Mouse (Mus musculus): Measurements from ENCODE around the gene Lzic. TPM values are rescaled to one million over a fixed set of nuclear protein-coding genes. Genes with fewer than 3 reads are reported as not detected.

Gene Lzic
- polyA plus RNA-seq, 1 experiment from 2014 or later = 14.7 TPM

DNA sequence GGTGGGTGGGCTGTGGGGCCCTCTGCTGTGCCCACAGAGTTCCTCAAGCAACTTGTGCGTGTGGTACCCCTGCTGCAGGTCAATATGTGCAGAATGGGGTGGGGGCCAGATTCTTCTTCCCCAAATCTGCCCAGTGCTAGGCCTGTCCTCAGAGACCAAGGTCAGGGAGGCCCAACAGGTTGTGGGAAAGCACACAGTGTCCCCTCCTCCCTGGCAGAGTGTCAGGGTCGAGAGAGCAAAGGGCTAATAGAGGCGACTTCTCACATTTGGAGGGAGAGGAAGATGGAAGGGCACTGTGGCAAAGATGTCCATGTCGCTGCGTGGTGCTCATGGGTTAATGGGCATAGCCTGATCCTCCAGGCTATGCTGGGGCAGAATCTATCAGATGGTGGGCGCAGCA is 40.8 kb downstream of the Lzic start:
- 98% methylated on average over 5 of the region's 6 CpGs for WGBS (ENCODE audit: missing documents)

DNA sequence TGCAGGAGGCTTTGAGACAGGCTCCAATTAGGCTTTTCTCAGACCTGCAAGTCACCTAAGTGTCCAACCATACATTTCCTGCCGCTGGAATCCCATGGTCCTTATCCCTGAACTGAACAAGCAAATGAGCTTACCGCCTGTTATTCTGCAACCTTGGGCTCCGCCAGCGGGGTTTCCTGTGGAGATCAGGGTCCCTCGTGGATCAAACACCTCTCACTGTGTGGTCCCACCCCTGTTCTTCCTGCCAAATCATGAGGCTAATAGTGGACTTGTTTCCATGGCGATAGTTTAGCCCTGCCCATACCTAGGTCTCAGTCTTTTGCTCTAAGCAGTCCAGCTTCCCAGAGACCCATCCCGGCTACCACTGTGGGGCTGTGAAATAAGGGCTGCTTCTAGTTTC is 41.3 kb downstream of the Lzic start:
- Histone ChIP-seq H3K27ac (no peak overlapping the region), H3K4me3 (ENCODE audit: inconsistent target) (no peak overlapping the region), H3K79me2 (ENCODE audit: inconsistent target) (no peaks in the 10 kb centered on the region; the same call in 1 of the 2 replicates), H3K36me3 (ENCODE audit: inconsistent target) (no peaks in the 10 kb centered on the region)
- 81% methylated on average over 7 of the region's 7 CpGs for WGBS (ENCODE audit: missing documents)

More for the DNA sequence above, 40.8 kb downstream of the Lzic start:
- Histone ChIP-seq H3K27ac (no peak overlapping the region), H3K36me3 (ENCODE audit: inconsistent target) (no peaks in the 10 kb centered on the region), H3K79me2 (ENCODE audit: inconsistent target) (no peaks in the 10 kb centered on the region; the same call in 1 of the 2 replicates), H3K4me3 (ENCODE audit: inconsistent target) (no peak overlapping the region)

DNA sequence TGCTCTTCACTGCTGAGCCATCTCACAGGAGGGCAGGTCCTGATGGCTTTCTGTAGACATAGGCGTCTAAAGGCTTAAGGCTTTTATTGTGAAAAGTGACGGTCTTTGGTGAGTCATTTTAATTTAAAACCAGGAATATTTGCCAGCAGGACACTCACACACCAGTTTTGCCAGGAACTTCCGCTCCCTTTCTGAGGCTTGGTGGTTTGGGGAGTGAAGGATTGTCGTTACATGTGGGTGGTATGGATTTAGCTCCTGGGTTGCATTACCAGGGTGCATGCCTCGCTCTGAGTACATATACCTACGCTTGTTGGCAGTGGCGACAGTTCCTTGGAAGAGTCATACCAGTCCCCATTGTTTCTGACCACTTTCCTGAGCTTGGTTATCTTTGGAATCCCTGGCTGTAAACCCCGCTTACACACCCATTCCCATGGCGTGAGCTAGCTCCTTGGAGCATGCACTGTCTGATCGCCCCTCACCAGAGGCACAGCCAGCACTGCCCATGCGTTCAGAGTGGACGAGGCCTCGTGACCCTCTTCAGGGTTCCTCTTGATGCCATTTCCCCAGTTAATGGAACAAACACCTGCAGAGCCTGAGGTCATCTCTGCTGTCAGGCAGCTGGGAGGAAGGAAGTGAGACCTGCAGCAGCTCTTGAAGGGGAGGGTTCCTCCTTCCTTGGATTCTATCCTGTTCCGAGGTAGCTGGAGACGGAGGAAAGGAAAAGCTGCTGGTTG is 42.8 kb downstream of the Lzic start:
- no peak overlapping the region for H3K4me3 ChIP-seq (ENCODE audit: inconsistent target)
- H3K36me3 ChIP-seq (ENCODE audit: inconsistent target) = no peaks in the 10 kb centered on the region
- 84% methylated on average over 15 of the region's 15 CpGs for WGBS (ENCODE audit: missing documents)
- no peak overlapping the region for H3K27ac ChIP-seq
- H3K79me2 ChIP-seq (ENCODE audit: inconsistent target) = no peaks in the 10 kb centered on the region

DNA sequence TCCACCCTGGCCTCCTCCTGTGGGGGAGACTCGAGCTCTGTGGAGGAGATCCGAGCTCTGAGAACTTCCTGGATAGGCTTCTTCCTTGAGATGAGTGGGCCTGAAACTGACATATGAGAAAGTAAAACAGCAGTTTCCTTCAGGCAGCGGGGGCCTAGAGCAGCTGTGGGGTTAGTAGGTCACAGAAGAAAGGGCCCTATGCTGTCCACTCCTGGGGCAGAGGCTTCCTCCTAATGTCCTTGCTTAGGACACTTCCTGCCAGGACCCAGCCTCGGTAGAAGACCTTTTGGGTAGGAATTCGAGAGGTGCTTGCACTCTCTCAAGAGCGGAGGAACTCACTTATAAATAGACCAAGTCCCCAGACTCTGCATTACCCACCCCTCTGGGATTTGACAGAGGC is 44.7 kb downstream of the Lzic start:
- no peaks in the 10 kb centered on the region for H3K36me3 ChIP-seq (ENCODE audit: inconsistent target)
- H3K4me3 ChIP-seq (ENCODE audit: inconsistent target) = no peak overlapping the region
- no peak overlapping the region for H3K27ac ChIP-seq
- no peaks in the 10 kb centered on the region for H3K79me2 ChIP-seq (ENCODE audit: inconsistent target)
- WGBS (ENCODE audit: missing documents) = 89% methylated on average over 6 of the region's 6 CpGs

DNA sequence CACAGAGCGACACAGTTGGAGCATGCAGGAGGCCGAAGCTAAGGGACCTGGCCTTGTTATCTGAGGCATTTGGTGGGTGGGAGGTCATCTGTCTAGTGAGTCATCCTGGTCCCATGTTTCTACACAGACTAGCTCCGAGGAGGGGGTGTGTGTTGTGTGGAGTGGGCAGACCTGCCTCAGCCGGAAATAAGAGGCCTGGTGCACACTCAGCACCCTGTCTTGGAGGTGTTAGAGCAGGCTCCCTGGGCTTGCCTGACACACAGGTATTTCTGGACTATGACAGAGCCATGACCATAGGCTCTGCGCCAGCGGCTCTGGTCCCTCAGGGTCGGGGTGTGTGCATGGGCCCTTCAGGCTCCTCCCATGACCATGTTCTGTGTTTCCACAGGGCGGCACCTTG is 54.4 kb downstream of the Lzic start:
- Histone ChIP-seq H3K4me3 (ENCODE audit: inconsistent target) (no peak overlapping the region), H3K27ac (no peak overlapping the region), H3K79me2 (ENCODE audit: inconsistent target) (no peaks in the 10 kb centered on the region), H3K36me3 (ENCODE audit: inconsistent target) (no peaks in the 10 kb centered on the region)
- 93% methylated on average over 8 of the region's 8 CpGs for WGBS (ENCODE audit: missing documents)

DNA sequence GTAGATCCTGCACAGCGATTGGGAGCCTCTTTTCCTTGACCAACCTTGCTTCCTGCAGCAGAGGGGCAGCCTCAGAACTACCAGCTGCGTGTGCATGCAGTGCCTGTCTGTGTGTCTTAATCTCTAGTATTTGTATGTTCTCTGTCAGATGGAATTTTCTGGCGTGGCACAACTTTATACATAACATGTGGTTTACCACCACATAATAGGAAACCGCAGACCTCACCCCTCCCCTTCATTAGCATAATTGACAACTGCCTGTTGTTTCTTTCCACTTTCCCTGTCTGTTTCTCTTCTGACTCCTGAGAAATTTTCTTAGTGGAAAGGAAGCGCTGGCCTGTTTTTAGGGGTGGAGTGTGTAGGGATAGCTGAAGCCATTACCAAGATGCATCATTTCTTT is 56.9 kb downstream of the Lzic start:
- Histone ChIP-seq H3K27ac (no peak overlapping the region), H3K36me3 (ENCODE audit: inconsistent target) (no peaks in the 10 kb centered on the region), H3K4me3 (ENCODE audit: inconsistent target) (no peak overlapping the region), H3K79me2 (ENCODE audit: inconsistent target) (no peaks in the 10 kb centered on the region)
- WGBS (ENCODE audit: missing documents) = 27% methylated on average over 5 of the region's 5 CpGs

DNA sequence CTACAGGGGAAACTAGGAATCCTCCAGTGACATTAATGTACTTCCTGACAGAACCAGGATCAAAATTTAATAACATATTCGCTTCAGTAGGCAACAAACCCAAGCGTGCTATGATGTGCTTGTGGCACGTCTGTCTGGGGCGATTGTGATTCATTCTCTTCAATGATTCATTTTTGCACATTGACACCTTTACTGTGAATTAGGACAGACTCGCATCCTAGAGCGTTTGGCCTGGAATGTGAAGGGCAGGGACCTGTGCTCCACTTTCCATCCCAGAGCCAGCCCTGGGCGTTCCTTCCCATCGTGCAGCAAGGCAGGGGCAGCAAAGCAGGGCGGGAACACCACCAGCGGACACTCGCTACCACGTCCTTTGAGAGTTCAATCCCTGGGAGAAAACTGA is 57.4 kb downstream of the Lzic start:
- H3K4me3 ChIP-seq (ENCODE audit: inconsistent target) = no peak overlapping the region
- no peaks in the 10 kb centered on the region for H3K36me3 ChIP-seq (ENCODE audit: inconsistent target)
- no peaks in the 10 kb centered on the region for H3K79me2 ChIP-seq (ENCODE audit: inconsistent target)
- no peak overlapping the region for H3K27ac ChIP-seq
- 91% methylated on average over 12 of the region's 12 CpGs for WGBS (ENCODE audit: missing documents)

DNA sequence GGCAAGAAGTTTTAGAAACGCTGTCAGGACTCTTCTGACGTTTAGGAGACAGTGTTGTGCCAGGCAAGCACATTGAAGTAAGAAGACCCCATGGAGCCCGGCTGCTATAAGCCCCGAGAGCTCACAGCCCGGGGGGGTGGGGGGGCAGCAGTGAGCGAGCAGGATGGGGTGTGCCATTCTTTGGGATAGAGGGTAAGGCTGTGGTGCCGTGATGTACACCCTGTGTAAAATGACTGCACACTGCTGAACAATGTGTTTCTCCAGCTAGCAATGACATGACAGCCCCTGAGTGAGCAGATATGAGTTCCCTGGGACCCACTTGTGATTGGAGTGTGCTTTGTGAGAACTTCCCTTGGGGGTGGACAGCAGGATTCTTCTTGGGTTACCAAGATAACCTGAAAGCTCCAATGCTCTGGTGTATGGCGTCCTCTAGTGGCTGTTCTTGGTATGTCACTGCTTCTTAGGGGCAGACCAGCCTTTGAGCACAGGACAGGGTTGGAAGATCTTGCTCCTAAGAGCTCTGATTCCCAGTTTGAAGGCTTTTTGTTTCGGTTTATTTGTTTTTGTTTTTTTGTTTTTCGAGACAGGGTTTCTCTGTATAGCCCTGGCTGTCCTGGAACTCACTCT is 58.0 kb downstream of the Lzic start:
- Histone ChIP-seq H3K4me3 (ENCODE audit: inconsistent target) (no peak overlapping the region), H3K36me3 (ENCODE audit: inconsistent target) (no peaks in the 10 kb centered on the region), H3K27ac (no peak overlapping the region), H3K79me2 (ENCODE audit: inconsistent target) (no peaks in the 10 kb centered on the region)
- WGBS (ENCODE audit: missing documents) = 60% methylated on average over 9 of the region's 10 CpGs

DNA sequence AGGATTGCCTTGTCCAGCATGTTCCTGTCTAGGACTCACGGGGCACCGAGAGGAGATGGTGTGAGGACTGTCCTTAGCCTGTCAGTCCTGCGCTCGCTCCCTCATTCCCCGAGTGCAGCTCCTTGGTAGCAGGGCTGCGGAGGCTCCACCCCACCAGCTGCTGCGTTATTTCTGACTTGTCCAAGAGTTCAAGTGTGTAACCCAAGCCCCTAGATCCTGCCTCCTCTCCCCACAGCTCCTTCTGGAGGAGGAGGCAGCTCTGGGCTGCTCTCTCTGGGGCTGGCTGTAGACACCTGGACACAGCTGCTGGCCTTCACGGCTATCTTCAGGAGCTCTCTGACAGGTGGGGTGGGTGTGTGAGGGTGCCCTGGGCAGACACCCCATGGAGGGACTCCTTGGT is 59.9 kb downstream of the Lzic start:
- Histone ChIP-seq H3K79me2 (ENCODE audit: inconsistent target) (no peaks in the 10 kb centered on the region), H3K4me3 (ENCODE audit: inconsistent target) (no peak overlapping the region), H3K36me3 (ENCODE audit: inconsistent target) (no peaks in the 10 kb centered on the region), H3K27ac (no peak overlapping the region)
- 94% methylated on average over 8 of the region's 8 CpGs for WGBS (ENCODE audit: missing documents)

Other genes with a start within 250 kb of the Lzic start
- gene Kif1b, start 177.5 kb upstream of the Lzic start, polyA plus RNA-seq (2018) = 23.6 to 34.5 TPM (median 26.9 TPM) in 3 replicates
- 39.6 to 66.9 TPM (median 45.8 TPM) in 3 replicates for gene Ube4b, start 58.5 kb upstream of the Lzic start, polyA plus RNA-seq (2018)
- not detected in 3 replicates for gene Rbp7, start 30.3 kb upstream of the Lzic start, polyA plus RNA-seq (2018)
- gene Tmem274, start 7.9 kb upstream of the Lzic start, polyA plus RNA-seq (2018) = not detected in 3 replicates
- 7.8 to 9.7 TPM (median 8.5 TPM) in 3 replicates for gene Nmnat1, start within 50 bp of the Lzic start, polyA plus RNA-seq (2018)
- 5.3 to 13.7 TPM (median 7.0 TPM) in 3 replicates for gene Ctnnbip1, start 33.0 kb downstream of the Lzic start, polyA plus RNA-seq (2018)
- gene Clstn1, start 101.2 kb downstream of the Lzic start, polyA plus RNA-seq (2018) = 4.0 to 15.2 TPM (median 13.8 TPM) in 3 replicates
- 29.6 to 68.1 TPM (median 37.0 TPM) in 3 replicates for gene Pik3cd, start 217.3 kb downstream of the Lzic start, polyA plus RNA-seq (2018)

All from macrophage (primary cell).